Mouse (Mus musculus): ENCODE results near the gene Gm10037.

DNA sequence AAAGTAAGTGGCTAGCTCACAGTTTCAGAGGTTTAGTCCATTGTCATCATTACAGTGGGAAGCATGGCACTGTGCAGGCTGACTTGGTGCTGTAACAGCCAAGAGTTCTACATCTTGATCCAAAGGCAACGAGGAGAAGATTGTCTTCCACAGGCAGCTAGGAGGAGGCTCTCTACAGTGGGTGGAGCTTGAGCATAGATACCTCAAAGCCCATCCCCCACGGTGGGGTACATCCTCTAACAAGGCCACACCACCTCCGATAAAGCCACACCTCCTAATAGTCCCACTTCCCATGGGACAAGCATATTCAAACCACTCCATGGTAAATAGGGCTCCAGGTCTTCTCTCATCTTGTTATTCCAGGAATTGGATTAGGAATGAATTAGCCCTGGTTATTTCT is 19.5 kb downstream of the Gm10037 start:
- TF ChIP-seq POLR2A (IDR thresholded peaks at IDR 0.05; ENCODE audit: extremely low read depth, insufficient read depth, low read length) (no peak), CTCF (IDR thresholded peaks at IDR 0.05; ENCODE audit: low read depth, low read length) (no peak)
